Mouse (Mus musculus) naive thymus-derived CD4-positive, alpha-beta T cell, adult 2 months (primary cell): Measurements from ENCODE around the gene Il27ra.

Experiments
- DNase-seq: peaks from one replicate; pipeline ENCODE4 v3.0.0-alpha.2; 2011; ENCODE audit warnings: low read depth

The Il27ra gene

GRCm38 (mm10) chr8:84042066-84042947 is at the start of gene Il27ra:
TSS of gene Il27ra (minus strand) at chr8:84042589.
- DNase-seq: peak; percentile 89

- DNase-seq: no peak
These were observed 48.2 kb upstream of the Il27ra start for GRCm38 (mm10) chr8:84090585-84090984.

- no peak for DNase-seq
These were observed 46.9 kb upstream of the Il27ra start for GRCm38 (mm10) chr8:84089277-84089676.

- no peak for DNase-seq
These were observed 45.4 kb upstream of the Il27ra start for GRCm38 (mm10) chr8:84087821-84088220.

GRCm38 (mm10) chr8:84087156-84087555 is 44.8 kb upstream of the Il27ra start:
- DNase-seq: no peak

- no peak for DNase-seq
These were observed 42.1 kb upstream of the Il27ra start for GRCm38 (mm10) chr8:84084341-84085115.

GRCm38 (mm10) chr8:84083829-84084241 is 41.4 kb upstream of the Il27ra start:
- no peak for DNase-seq

- DNase-seq: no peak
These were observed 36.8 kb upstream of the Il27ra start for GRCm38 (mm10) chr8:84079206-84079605.

- no peak for DNase-seq
These were observed 34.5 kb upstream of the Il27ra start for GRCm38 (mm10) chr8:84076849-84077248.

- DNase-seq: no peak
These were observed 34.0 kb upstream of the Il27ra start for GRCm38 (mm10) chr8:84076412-84076811.

- DNase-seq: peak; percentile 85
These were observed 31.0 kb upstream of the Il27ra start for GRCm38 (mm10) chr8:84073230-84073976.

GRCm38 (mm10) chr8:84072321-84072720 is 29.9 kb upstream of the Il27ra start:
- no peak for DNase-seq

- no peak for DNase-seq
These were observed 29.5 kb upstream of the Il27ra start for GRCm38 (mm10) chr8:84071921-84072320.

GRCm38 (mm10) chr8:84070667-84071066 is 28.3 kb upstream of the Il27ra start:
- DNase-seq: no peak

- DNase-seq: no peak
These were observed 27.9 kb upstream of the Il27ra start for GRCm38 (mm10) chr8:84070241-84070640.

- DNase-seq: no peak
These were observed 27.4 kb upstream of the Il27ra start for GRCm38 (mm10) chr8:84069750-84070149.

- DNase-seq: no peak
These were observed 26.8 kb upstream of the Il27ra start for GRCm38 (mm10) chr8:84069169-84069568.

GRCm38 (mm10) chr8:84068316-84069035 is 26.1 kb upstream of the Il27ra start:
- DNase-seq: peak; percentile 33

GRCm38 (mm10) chr8:84067911-84068310 is 25.5 kb upstream of the Il27ra start:
- DNase-seq: no peak

GRCm38 (mm10) chr8:84067047-84067573 is 24.7 kb upstream of the Il27ra start:
- peak; percentile 96 for DNase-seq

GRCm38 (mm10) chr8:84066291-84066930 is 24.0 kb upstream of the Il27ra start, which contains the start of gene Rfx1:
TSS of gene Rfx1 (plus strand) at chr8:84066834.
- DNase-seq: peak; percentile 99
